Mouse (Mus musculus) testis, adult 2 months (tissue): ENCODE measurements around the gene Preb.

ENCODE experiments used
- CTCF ChIP-seq: fragments of 200-500 bp; IDR thresholded peaks from 2 replicates; pipeline ENCODE4 v1.5.1; 2012; ENCODE audit warnings: low read depth, mild to moderate bottlenecking, inconsistent platforms, low read length, moderate library complexity; ENCODE audit not compliant: control insufficient read depth, insufficient read depth, insufficient replicate concordance
- POLR2A ChIP-seq: fragments of 200-500 bp; IDR thresholded peaks from 2 replicates; pipeline ENCODE4 v1.6.1; 2012; ENCODE audit warnings: low read depth, mild to moderate bottlenecking, inconsistent platforms, low read length, moderate library complexity; ENCODE audit not compliant: control insufficient read depth

GRCm38 (mm10) chr5:30927945-30928529 lies 32.1 kb downstream of the Preb start:
- TF ChIP-seq POLR2A = no peak
- TF ChIP-seq CTCF = no peak
